Mouse (Mus musculus): ENCODE measurements at regions not wholly inside any gene's neighbourhood (a gene's known extent, or its start where the extent isn't known, plus 50 kb on each side); places are given as distances from the start of the nearest gene placed in this dataset.
A peak's percentile ranks its signal among the peaks of the same experiment; 100 is the strongest.

DNA sequence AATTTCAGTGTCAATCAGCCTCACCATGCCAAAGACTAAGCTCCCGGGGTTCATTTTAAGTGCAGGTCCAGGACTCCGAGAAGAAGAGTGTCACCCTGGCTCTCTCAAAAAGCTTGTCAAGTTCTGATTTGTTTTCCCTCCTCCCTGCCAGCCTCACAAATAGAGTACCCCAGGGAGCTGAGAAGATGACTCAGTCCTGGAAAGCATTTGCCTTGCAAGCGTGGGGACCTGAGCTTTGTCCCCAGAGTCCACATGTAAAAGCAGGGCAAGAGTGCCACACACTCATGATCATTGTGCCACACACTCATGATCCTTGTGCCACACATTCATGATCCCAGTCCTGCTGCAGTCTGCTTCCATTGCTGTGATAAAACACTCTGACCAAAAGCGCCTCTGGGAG is 100.4 kb upstream of the Lmo4 start:
- H3K9me3 ChIP-seq (ENCODE audit: control insufficient read depth, low read length), result no peaks in the 10 kb centered on the region
- H3K36me3 ChIP-seq (ENCODE audit: control insufficient read depth, insufficient read depth), result no peaks in the 10 kb centered on the region
- H3K9ac ChIP-seq (replicated peaks; ENCODE audit: low read depth, low read length), result no peak overlapping the region
- ATAC-seq, result no peak
- H3K27me3 ChIP-seq (replicated peaks; ENCODE audit: control insufficient read depth, insufficient read depth, low read length), result no peaks in the 10 kb centered on the region
- H3K4me3 ChIP-seq (replicated peaks; ENCODE audit: low read length), result no peak overlapping the region
- no peak overlapping the region for H3K4me2 ChIP-seq (ENCODE audit: low read length)
- H3K4me1 ChIP-seq (replicated peaks; ENCODE audit: control insufficient read depth, insufficient read depth, low read length), result peaks cover 2% of the 10 kb centered on the region; the same call in 1 of the 2 replicates
- H3K27ac ChIP-seq (ENCODE audit: low read length), result no peak overlapping the region
- WGBS, result 42% methylated on average over 4 of the region's 4 CpGs

DNA sequence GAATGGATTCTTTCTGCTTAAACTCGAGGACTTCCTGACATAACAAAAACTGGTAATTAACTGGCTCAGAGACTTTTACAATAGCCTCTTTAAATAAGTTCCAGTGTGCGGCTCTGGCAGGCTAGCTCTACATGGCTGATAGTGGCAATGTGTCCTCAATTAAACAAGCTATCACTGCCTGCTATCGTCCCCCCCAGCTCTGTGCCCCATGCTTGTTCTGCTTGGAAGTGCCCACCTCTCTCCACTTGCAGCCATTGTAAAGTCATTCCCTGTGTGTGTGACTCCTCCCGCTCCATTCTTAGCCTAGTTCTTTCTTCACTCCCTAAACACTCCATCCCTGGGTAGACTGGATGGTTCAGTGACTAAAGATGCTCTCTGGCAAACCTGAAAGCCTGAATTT is 99.9 kb upstream of the Lmo4 start:
- Histone ChIP-seq H3K4me2 (ENCODE audit: low read length) (no peak overlapping the region), H3K36me3 (ENCODE audit: control insufficient read depth, insufficient read depth) (no peaks in the 10 kb centered on the region), H3K9ac (replicated peaks; ENCODE audit: low read depth, low read length) (no peak overlapping the region), H3K4me1 (replicated peaks; ENCODE audit: control insufficient read depth, insufficient read depth, low read length) (peaks cover 2% of the 10 kb centered on the region; the same call in 1 of the 2 replicates), H3K27ac (ENCODE audit: low read length) (no peak overlapping the region), H3K27me3 (replicated peaks; ENCODE audit: control insufficient read depth, insufficient read depth, low read length) (no peaks in the 10 kb centered on the region), H3K4me3 (replicated peaks; ENCODE audit: low read length) (no peak overlapping the region), H3K9me3 (ENCODE audit: control insufficient read depth, low read length) (no peaks in the 10 kb centered on the region)
- WGBS, result 5% methylated on average over 4 of the region's 4 CpGs
- no peak for ATAC-seq

DNA sequence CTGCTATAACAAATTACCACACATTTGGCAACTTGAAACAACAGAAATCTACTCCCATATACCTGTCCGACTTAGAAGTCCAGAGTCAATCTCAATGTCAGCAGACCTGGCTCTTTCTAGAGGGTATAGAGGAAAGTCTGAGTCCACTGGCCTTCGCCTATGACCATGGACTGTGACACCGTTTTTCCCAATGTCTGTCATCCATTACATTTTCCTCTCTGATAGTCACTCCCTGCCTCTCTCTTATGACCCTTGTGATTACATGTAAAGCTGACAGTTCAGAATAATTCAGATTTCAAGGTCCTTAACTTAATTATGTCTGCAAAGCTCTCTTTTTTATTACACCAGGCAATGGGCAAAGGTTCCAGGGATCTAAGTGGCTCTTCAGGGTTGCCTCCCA is 97.6 kb upstream of the Lmo4 start:
- H3K27me3 ChIP-seq (replicated peaks; ENCODE audit: control insufficient read depth, insufficient read depth, low read length), result no peaks in the 10 kb centered on the region
- H3K36me3 ChIP-seq (ENCODE audit: control insufficient read depth, insufficient read depth), result no peaks in the 10 kb centered on the region
- no peak overlapping the region for H3K27ac ChIP-seq (ENCODE audit: low read length)
- no peak for ATAC-seq
- WGBS, result 96% methylated on average over 3 of the region's 3 CpGs
- H3K4me2 ChIP-seq (ENCODE audit: low read length), result no peak overlapping the region
- no peak overlapping the region for H3K9ac ChIP-seq (replicated peaks; ENCODE audit: low read depth, low read length)
- H3K9me3 ChIP-seq (ENCODE audit: control insufficient read depth, low read length), result no peaks in the 10 kb centered on the region
- H3K4me3 ChIP-seq (replicated peaks; ENCODE audit: low read length), result no peak overlapping the region
- H3K4me1 ChIP-seq (replicated peaks; ENCODE audit: control insufficient read depth, insufficient read depth, low read length), result peaks cover 2% of the 10 kb centered on the region; the same call in 1 of the 2 replicates

DNA sequence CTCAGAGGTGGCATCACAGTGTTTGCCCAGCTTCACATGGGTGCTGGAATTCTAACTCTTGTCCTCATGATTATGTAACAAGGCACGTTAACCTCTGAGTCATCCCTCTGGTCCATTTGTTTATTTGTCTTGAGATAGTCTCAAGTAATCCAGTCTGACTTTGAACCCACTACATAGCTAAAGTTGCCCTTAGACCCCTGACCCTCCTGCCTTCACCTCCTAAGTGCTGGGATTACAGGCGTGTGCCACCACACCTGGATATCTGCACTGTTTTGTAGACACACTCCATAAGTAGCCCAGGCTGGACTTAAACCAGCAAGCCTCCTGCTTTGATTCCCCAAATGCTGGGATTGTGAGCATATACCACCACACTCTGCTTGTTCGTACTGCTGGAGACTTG is 96.0 kb upstream of the Lmo4 start:
- Histone ChIP-seq H3K4me3 (replicated peaks; ENCODE audit: low read length) (no peak overlapping the region), H3K27me3 (replicated peaks; ENCODE audit: control insufficient read depth, insufficient read depth, low read length) (no peaks in the 10 kb centered on the region), H3K9ac (replicated peaks; ENCODE audit: low read depth, low read length) (no peak overlapping the region), H3K36me3 (ENCODE audit: control insufficient read depth, insufficient read depth) (no peaks in the 10 kb centered on the region), H3K4me2 (ENCODE audit: low read length) (no peak overlapping the region), H3K27ac (ENCODE audit: low read length) (no peak overlapping the region), H3K9me3 (ENCODE audit: control insufficient read depth, low read length) (no peaks in the 10 kb centered on the region), H3K4me1 (replicated peaks; ENCODE audit: control insufficient read depth, insufficient read depth, low read length) (peaks cover 2% of the 10 kb centered on the region; the same call in 1 of the 2 replicates)
- ATAC-seq, result no peak
- WGBS, result 92% methylated on average over 3 of the region's 3 CpGs

DNA sequence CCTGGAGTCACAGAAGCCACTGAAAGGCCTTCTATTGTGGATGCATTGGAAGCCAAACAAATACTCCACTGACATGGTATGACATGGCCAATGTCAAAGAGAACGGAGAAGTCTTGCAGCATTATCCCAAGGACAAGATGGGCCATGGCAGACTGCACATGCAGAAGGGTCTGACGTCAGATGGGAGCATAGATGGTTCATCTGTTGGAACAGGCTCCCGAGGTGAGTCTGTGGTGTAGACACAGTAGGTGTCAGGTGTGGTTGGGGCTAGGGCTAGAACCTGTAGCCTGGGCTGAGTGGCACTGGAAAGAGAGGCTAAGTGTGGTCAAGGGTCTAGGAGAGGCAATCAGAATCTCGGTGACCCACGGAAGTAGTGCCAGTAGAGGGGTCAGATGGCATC is 94.2 kb upstream of the Lmo4 start:
- Histone ChIP-seq H3K9ac (replicated peaks; ENCODE audit: low read depth, low read length) (no peak overlapping the region), H3K9me3 (ENCODE audit: control insufficient read depth, low read length) (no peaks in the 10 kb centered on the region), H3K4me1 (replicated peaks; ENCODE audit: control insufficient read depth, insufficient read depth, low read length) (no peaks in the 10 kb centered on the region), H3K27me3 (replicated peaks; ENCODE audit: control insufficient read depth, insufficient read depth, low read length) (no peaks in the 10 kb centered on the region), H3K27ac (ENCODE audit: low read length) (no peak overlapping the region), H3K4me2 (ENCODE audit: low read length) (no peak overlapping the region), H3K36me3 (ENCODE audit: control insufficient read depth, insufficient read depth) (no peaks in the 10 kb centered on the region), H3K4me3 (replicated peaks; ENCODE audit: low read length) (no peak overlapping the region)
- WGBS, result 97% methylated on average over 5 of the region's 5 CpGs
- no peak for ATAC-seq

DNA sequence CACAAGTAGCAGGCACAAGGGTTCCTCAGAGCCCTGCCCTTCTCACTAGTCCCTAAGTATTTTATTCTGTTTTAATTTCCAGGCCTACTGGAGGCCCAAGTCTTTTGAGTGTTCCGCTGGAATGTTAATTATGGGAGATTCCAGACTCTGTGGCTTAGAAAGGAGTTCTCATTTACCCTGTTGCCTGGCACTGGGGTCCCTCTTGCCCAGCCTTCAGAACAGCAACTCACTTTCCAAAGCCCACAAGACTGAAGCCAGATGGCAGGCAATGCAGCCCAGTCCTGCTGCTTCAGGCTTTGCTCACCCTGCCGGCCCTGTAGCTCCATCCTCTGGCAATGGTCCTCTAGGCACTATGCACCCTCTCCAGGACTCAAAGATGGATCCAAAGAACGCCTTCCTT is 84.5 kb upstream of the Lmo4 start:
- no peaks in the 10 kb centered on the region for H3K36me3 ChIP-seq (ENCODE audit: control insufficient read depth, insufficient read depth)
- H3K9me3 ChIP-seq (ENCODE audit: control insufficient read depth, low read length), result no peaks in the 10 kb centered on the region
- H3K4me3 ChIP-seq (replicated peaks; ENCODE audit: low read length), result no peak overlapping the region
- no peak overlapping the region for H3K27ac ChIP-seq (ENCODE audit: low read length)
- no peaks in the 10 kb centered on the region for H3K27me3 ChIP-seq (replicated peaks; ENCODE audit: control insufficient read depth, insufficient read depth, low read length)
- peak; percentile 83 for ATAC-seq
- H3K9ac ChIP-seq (replicated peaks; ENCODE audit: low read depth, low read length), result no peak overlapping the region
- 55% methylated on average over 3 of the region's 3 CpGs for WGBS
- no peak overlapping the region for H3K4me2 ChIP-seq (ENCODE audit: low read length)
- no peaks in the 10 kb centered on the region for H3K4me1 ChIP-seq (replicated peaks; ENCODE audit: control insufficient read depth, insufficient read depth, low read length)

DNA sequence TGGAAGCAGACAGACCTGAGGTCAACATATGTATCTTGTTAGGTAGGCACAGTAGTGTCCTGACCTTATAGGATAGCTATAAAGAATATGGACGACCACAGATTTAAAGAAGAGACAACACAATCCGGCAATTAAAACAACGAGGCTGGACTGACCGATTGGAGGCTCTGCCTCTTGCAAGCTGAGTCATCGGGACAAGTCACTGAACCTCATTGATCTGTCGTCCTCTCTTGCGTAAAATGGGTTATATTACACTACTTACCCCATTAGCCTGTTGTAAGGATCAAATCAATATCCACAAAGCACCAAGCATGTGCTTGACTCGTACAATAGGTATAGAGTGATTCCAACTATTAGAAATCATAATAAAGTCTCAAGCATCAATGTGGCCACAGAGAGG is 81.1 kb upstream of the Lmo4 start:
- Histone ChIP-seq H3K9me3 (ENCODE audit: control insufficient read depth, low read length) (no peaks in the 10 kb centered on the region), H3K4me3 (replicated peaks; ENCODE audit: low read length) (no peak overlapping the region), H3K4me2 (ENCODE audit: low read length) (no peak overlapping the region), H3K27ac (ENCODE audit: low read length) (no peak overlapping the region), H3K4me1 (replicated peaks; ENCODE audit: control insufficient read depth, insufficient read depth, low read length) (no peaks in the 10 kb centered on the region), H3K27me3 (replicated peaks; ENCODE audit: control insufficient read depth, insufficient read depth, low read length) (no peaks in the 10 kb centered on the region), H3K9ac (replicated peaks; ENCODE audit: low read depth, low read length) (no peak overlapping the region), H3K36me3 (ENCODE audit: control insufficient read depth, insufficient read depth) (no peaks in the 10 kb centered on the region)
- 94% methylated on average over 8 of the region's 8 CpGs for WGBS
- ATAC-seq, result no peak

DNA sequence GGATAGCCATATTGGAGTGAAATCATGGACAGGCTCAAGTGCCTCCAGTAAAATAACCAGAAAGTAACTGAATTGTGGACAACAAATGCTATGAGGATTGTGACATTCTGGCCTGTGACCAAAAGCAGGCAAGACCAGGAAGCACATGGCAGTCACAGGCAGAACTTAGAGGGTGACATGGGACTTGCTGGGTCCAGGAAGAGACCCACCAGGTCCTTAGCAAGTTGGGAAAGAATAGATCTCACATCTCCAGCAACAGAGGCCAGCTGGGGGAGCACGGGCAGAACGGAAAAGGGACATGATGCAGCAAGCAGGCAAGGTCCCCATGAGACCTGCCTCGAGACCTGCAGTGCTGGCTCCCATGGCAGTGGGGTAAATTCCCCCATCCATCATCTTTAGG is 79.3 kb upstream of the Lmo4 start:
- H3K4me1 ChIP-seq (replicated peaks; ENCODE audit: control insufficient read depth, insufficient read depth, low read length), result no peaks in the 10 kb centered on the region
- WGBS, result 85% methylated on average over 3 of the region's 3 CpGs
- H3K4me2 ChIP-seq (ENCODE audit: low read length), result no peak overlapping the region
- H3K9me3 ChIP-seq (ENCODE audit: control insufficient read depth, low read length), result no peaks in the 10 kb centered on the region
- no peak overlapping the region for H3K4me3 ChIP-seq (replicated peaks; ENCODE audit: low read length)
- H3K36me3 ChIP-seq (ENCODE audit: control insufficient read depth, insufficient read depth), result no peaks in the 10 kb centered on the region
- no peaks in the 10 kb centered on the region for H3K27me3 ChIP-seq (replicated peaks; ENCODE audit: control insufficient read depth, insufficient read depth, low read length)
- H3K9ac ChIP-seq (replicated peaks; ENCODE audit: low read depth, low read length), result no peak overlapping the region
- ATAC-seq, result no peak
- no peak overlapping the region for H3K27ac ChIP-seq (ENCODE audit: low read length)

DNA sequence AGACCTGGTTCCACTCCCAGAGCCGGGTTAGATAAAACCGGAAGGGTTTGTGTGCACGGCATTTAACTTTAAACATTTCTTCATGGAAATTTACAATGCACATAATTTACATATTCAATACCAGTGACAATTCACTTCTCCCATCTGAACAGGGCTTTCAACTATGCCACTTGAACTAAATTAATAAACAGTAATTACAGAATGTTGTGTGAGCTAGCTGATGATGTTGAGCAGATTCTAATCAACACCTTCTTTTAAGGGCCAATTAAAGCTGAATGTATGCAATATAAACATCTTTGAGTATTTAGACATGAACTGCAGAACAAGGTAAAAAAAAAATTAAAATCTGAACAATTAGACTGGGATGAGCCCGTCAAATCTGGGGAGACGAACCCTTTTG is 68.1 kb upstream of the Lmo4 start:
- Histone ChIP-seq H3K27me3 (replicated peaks; ENCODE audit: control insufficient read depth, insufficient read depth, low read length) (no peaks in the 10 kb centered on the region), H3K9me3 (ENCODE audit: control insufficient read depth, low read length) (no peaks in the 10 kb centered on the region), H3K4me2 (ENCODE audit: low read length) (no peak overlapping the region), H3K9ac (replicated peaks; ENCODE audit: low read depth, low read length) (no peak overlapping the region), H3K4me3 (replicated peaks; ENCODE audit: low read length) (no peak overlapping the region), H3K36me3 (ENCODE audit: control insufficient read depth, insufficient read depth) (no peaks in the 10 kb centered on the region), H3K4me1 (replicated peaks; ENCODE audit: control insufficient read depth, insufficient read depth, low read length) (0 out of 2 replicates have a peak, but pooled peaks cover 2% of the 10 kb centered on the region), H3K27ac (ENCODE audit: low read length) (no peak overlapping the region)
- WGBS, result 46% methylated on average over 5 of the region's 5 CpGs
- ATAC-seq, result no peak

DNA sequence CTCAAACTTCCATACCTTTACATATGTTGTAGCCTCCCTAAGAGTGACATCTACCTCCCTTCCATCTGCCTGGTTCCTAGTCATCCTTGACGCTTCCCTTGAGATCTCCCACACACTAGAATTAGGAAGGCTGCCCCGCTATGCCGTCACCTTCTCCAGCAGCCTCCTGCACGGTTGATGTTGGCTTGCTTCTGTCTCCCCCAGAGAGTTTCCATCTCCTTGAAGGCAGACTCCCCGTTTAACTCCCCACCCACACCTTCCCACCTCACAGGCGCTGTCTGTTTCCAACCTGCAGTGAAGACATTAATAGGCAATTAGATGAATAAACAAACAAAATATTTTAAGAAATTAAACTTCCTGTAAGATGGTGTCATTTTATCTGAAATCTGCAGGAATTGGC is 65.2 kb upstream of the Lmo4 start:
- no peak overlapping the region for H3K4me2 ChIP-seq (ENCODE audit: low read length)
- 0 out of 2 replicates have a peak, but pooled peaks cover 2% of the 10 kb centered on the region for H3K4me1 ChIP-seq (replicated peaks; ENCODE audit: control insufficient read depth, insufficient read depth, low read length)
- H3K9me3 ChIP-seq (ENCODE audit: control insufficient read depth, low read length), result no peaks in the 10 kb centered on the region
- no peak for ATAC-seq
- H3K9ac ChIP-seq (replicated peaks; ENCODE audit: low read depth, low read length), result no peak overlapping the region
- H3K36me3 ChIP-seq (ENCODE audit: control insufficient read depth, insufficient read depth), result no peaks in the 10 kb centered on the region
- H3K27me3 ChIP-seq (replicated peaks; ENCODE audit: control insufficient read depth, insufficient read depth, low read length), result no peaks in the 10 kb centered on the region
- no peak overlapping the region for H3K4me3 ChIP-seq (replicated peaks; ENCODE audit: low read length)
- H3K27ac ChIP-seq (ENCODE audit: low read length), result no peak overlapping the region
- WGBS, result 90% methylated on average over 6 of the region's 6 CpGs
